13 mouse cellular contexts compared by ENCODE assay signal in the genomic region with DNA sequence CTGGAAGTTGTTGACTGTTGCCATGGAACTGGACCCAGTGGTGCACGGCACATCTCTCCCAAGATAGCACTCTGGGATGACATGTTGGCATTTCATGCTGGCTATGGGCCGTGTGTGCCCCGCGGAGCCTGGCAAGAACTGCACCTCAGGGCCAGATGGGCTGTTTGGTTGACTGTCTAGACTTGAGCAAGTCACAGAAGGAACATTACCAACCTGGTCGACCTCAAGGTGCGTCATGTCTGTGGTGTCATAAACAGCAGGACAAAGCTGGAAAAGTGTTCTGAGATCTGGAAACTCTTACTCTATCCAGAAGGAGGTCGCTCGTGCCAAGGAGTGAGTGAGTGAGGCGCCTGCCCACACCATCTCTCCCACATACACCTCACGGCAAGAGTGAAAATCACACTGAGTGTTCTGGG. TPM values are rescaled to one million over a fixed set of nuclear protein-coding genes. Genes with fewer than 3 reads are reported as not detected.
A peak's percentile ranks its signal among the peaks of the same experiment; 100 is the strongest.
DNase-seq lines count a peak whose midpoint lies in the region.
"Had no signal": no experiment of that assay in that cellular context is flagged by ENCODE, and none has a peak within 500 bp of the region (broad histone marks: within the 10 kb centered on the region; RNA-seq: fewer than 3 reads in every experiment).

No protein-coding gene starts in this region.

- peaks cover 3% of the 10 kb centered on the region for H3K4me1 ChIP-seq in heart, embryonic 10.5 days

- no peaks in the 10 kb centered on the region for H3K36me3 ChIP-seq in heart, embryonic 10.5 days
- H3K36me3 ChIP-seq: limb, embryonic 13.5 days; neural tube, embryonic 13.5 days had no signal

- H3K27ac ChIP-seq in heart, embryonic 10.5 days, result no peak overlapping the region
- H3K27ac ChIP-seq: hindbrain, embryonic 14.5 days; kidney, postnatal 0 days; limb, embryonic 13.5 days had no signal

- DNase-seq in layer of hippocampus, adult 11-12 months (ENCODE audit: low spot score), result peak; percentile 52
- no peak for DNase-seq in layer of hippocampus, postnatal 10 days (ENCODE audit: low spot score in 2 of 2)
- DNase-seq in cerebellum, adult 8-10 months, result peak; percentile 11
- peak; percentile 56 to 76 for DNase-seq in layer of hippocampus, adult 18-20 months (ENCODE audit: low spot score in 2 of 2)
- peak; percentile 50 to 63 for DNase-seq in right cerebral cortex, postnatal 10 days (ENCODE audit: low spot score in 2 of 2)
- no peak for DNase-seq in heart, embryonic 10.5 days (ENCODE audit: low spot score)
- no peak for DNase-seq in natural killer cell, adult 2 months (ENCODE audit: low spot score in 2 of 2)
- DNase-seq: spleen, adult 18-20 months; thymus, postnatal 25 days had no signal

- no peak overlapping the region for H3K4me3 ChIP-seq in heart, embryonic 10.5 days
- H3K4me3 ChIP-seq: limb, embryonic 13.5 days; neural tube, embryonic 13.5 days had no signal

- H3K27me3 ChIP-seq in heart, embryonic 10.5 days (ENCODE audit: insufficient read depth, poor library complexity, severe bottlenecking), result no peaks in the 10 kb centered on the region
- H3K27me3 ChIP-seq: limb, embryonic 13.5 days; neural tube, embryonic 13.5 days had no signal

- WGBS in heart, embryonic 10.5 days, result 85% methylated on average over 10 of the region's 10 CpGs

- 0 out of 2 replicates have a peak, but pooled peaks cover 4% of the 10 kb centered on the region for H3K9me3 ChIP-seq in heart, embryonic 10.5 days
- H3K9me3 ChIP-seq: neural tube, embryonic 13.5 days had no signal

RNA-seq across cellular contexts. Expression of a gene that starts 42.8 kb away (rescaled TPM):
- 1 to 10 TPM; 6.6 to 9.6 TPM for total RNA-seq in layer of hippocampus, postnatal 10 days (2021)
- total RNA-seq in layer of hippocampus, adult 18-20 months (2021), result 10 to 100 TPM; 23.9 TPM
- polyA plus RNA-seq in heart, embryonic 10.5 days (2016; fragmentation: Nextera tagmentation; extraction: Ambion mirVana), result 0.43 and 1.0 TPM in 2 replicates

Comparison
In these comparisons a context has a peak if more than half of its experiments do, and no peak if none do; other contexts are left out.
1. DNase-seq: peak in layer of hippocampus, adult 11-12 months (single experiment), cerebellum, adult 8-10 months (single experiment), layer of hippocampus, adult 18-20 months (2 of 2) and right cerebral cortex, postnatal 10 days (2 of 2); none in layer of hippocampus, postnatal 10 days (0 of 2), heart, embryonic 10.5 days (single experiment) and natural killer cell, adult 2 months (0 of 2).